Mouse (Mus musculus): Measurements from ENCODE around the gene Gtsf1. TPM values are rescaled to one million over a fixed set of nuclear protein-coding genes. Genes with fewer than 3 reads are reported as not detected.
A peak's percentile ranks its signal among the peaks of the same experiment; 100 is the strongest.

Gtsf1 gene
- polyA plus RNA-seq (2015; fragmentation: Nextera tagmentation; extraction: Ambion mirVana), result 0.64 TPM in 1 of 2 replicates, not detected in the other

DNA sequence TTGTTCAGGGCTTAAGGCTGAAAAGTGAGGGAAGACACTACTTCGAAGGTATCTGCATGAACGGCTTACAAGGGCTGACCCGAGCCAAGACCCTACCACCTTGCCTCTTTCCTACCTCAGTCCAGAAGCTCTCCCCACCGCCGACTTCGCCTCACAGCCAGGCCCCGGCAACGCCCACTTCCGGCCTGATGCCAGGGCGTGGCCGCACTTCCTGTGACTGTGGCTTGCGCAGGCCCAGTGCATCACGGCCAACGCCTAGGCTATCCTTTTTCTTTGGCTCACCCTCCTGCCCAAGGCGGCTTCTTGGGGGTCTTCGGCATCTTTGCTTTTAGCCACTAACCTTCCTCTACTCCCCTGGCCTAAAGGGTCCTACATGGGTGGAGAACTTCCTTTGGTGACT, at the start of gene Gtsf1:
TSS of gene Gtsf1 (minus strand) at position 230 of the 400 bp plus-strand sequence.
- no peak within 1 kb of the TSS for H3K9ac ChIP-seq (ENCODE audit: low read length)
- no peaks in the 10 kb centered on the region for H3K27me3 ChIP-seq (ENCODE audit: control insufficient read depth, insufficient read depth, low read depth, low read length)
- no peaks in the 10 kb centered on the region for H3K9me3 ChIP-seq (ENCODE audit: control insufficient read depth, low read length)
- no peak within 1 kb of the TSS for H3K4me2 ChIP-seq (ENCODE audit: low read depth, low read length)
- ATAC-seq (ENCODE audit: low read depth), result no peak
- 84% methylated on average over 16 of the region's 16 CpGs for WGBS
- no peak within 1 kb of the TSS for H3K27ac ChIP-seq (ENCODE audit: low read length)
- H3K4me3 ChIP-seq (ENCODE audit: low read length), result no peak within 1 kb of the TSS
- H3K4me1 ChIP-seq (replicated peaks; ENCODE audit: control insufficient read depth, insufficient read depth, low read length), result no peaks in the 10 kb centered on the region
- no peaks in the 10 kb centered on the region for H3K36me3 ChIP-seq (ENCODE audit: control insufficient read depth, insufficient read depth, low read length)

DNA sequence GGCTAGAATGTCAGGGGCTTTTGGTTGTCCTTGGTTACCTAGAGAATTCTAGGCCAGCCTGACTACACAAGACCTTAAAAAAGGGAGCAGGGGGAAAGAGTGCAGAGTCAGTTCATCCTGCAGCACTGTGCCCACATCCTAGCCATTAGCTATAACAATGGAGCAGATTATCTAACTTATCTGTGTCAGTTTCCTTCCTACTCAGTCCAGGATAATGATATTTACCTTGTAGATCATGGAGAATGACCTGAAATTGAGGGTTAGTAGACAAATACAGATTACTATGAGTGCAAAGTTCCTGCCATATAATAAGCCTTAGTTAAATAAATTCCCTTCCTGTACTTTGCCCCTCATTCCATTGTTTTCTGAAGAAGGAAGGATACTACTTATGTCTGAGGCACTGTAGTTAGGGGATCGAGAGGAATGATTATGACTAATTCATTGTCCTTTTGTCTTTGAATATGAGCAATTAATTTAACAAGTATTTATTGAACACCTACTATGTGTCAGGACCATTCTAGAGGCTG, 48.9 kb upstream of the Gtsf1 start:
- Histone ChIP-seq H3K36me3 (ENCODE audit: control insufficient read depth, insufficient read depth, low read length) (no peaks in the 10 kb centered on the region), H3K9me3 (ENCODE audit: control insufficient read depth, low read length) (no peaks in the 10 kb centered on the region), H3K4me1 (replicated peaks; ENCODE audit: control insufficient read depth, insufficient read depth, low read length) (no peaks in the 10 kb centered on the region), H3K27me3 (ENCODE audit: control insufficient read depth, insufficient read depth, low read depth, low read length) (no peaks in the 10 kb centered on the region), H3K4me2 (ENCODE audit: low read depth, low read length) (no peak overlapping the region), H3K27ac (ENCODE audit: low read length) (no peak overlapping the region), H3K9ac (ENCODE audit: low read length) (no peak overlapping the region), H3K4me3 (ENCODE audit: low read length) (no peak overlapping the region)
- no peak for ATAC-seq (ENCODE audit: low read depth)
- WGBS, result 31% methylated on average over 1 of the region's 1 CpGs

GRCm38 (mm10) chr15:103473769-103474168, 43.5 kb upstream of the Gtsf1 start:
- Histone ChIP-seq H3K9me3 (ENCODE audit: control insufficient read depth, low read length) (no peaks in the 10 kb centered on the region), H3K36me3 (ENCODE audit: control insufficient read depth, insufficient read depth, low read length) (no peaks in the 10 kb centered on the region)
- 82% methylated on average over 5 of the region's 5 CpGs for WGBS

DNA sequence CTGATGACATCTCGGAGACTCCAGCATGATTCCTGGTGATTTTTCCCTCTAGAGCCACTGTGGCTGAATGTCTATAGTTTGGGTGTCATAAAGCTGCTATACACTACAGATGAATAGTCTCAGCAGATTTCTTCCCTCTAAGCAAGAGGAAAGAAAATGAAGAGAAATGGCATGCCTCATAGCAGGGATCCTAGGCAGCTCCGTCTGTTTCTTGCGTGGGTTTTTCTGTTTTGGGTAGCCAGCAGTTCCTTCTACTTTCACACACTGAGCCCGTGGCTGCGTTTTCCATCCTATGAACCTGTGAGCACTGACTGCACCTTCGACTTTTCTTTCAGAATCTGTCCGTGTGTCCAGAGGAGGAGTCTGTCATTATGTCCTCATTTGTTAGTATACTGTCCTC, 42.9 kb upstream of the Gtsf1 start:
- Histone ChIP-seq H3K9me3 (ENCODE audit: control insufficient read depth, low read length) (no peaks in the 10 kb centered on the region), H3K4me3 (ENCODE audit: low read length) (no peak overlapping the region), H3K9ac (ENCODE audit: low read length) (no peak overlapping the region), H3K27ac (ENCODE audit: low read length) (no peak overlapping the region), H3K36me3 (ENCODE audit: control insufficient read depth, insufficient read depth, low read length) (no peaks in the 10 kb centered on the region), H3K27me3 (ENCODE audit: control insufficient read depth, insufficient read depth, low read depth, low read length) (no peaks in the 10 kb centered on the region), H3K4me1 (replicated peaks; ENCODE audit: control insufficient read depth, insufficient read depth, low read length) (no peaks in the 10 kb centered on the region), H3K4me2 (ENCODE audit: low read depth, low read length) (no peak overlapping the region)
- ATAC-seq (ENCODE audit: low read depth), result no peak
- WGBS, result 78% methylated on average over 7 of the region's 7 CpGs

More at GRCm38 (mm10) chr15:103473769-103474168, 43.5 kb upstream of the Gtsf1 start:
- Histone ChIP-seq H3K9ac (ENCODE audit: low read length) (no peak overlapping the region), H3K27ac (ENCODE audit: low read length) (no peak overlapping the region), H3K4me3 (ENCODE audit: low read length) (no peak overlapping the region), H3K4me1 (replicated peaks; ENCODE audit: control insufficient read depth, insufficient read depth, low read length) (no peaks in the 10 kb centered on the region), H3K27me3 (ENCODE audit: control insufficient read depth, insufficient read depth, low read depth, low read length) (no peaks in the 10 kb centered on the region), H3K4me2 (ENCODE audit: low read depth, low read length) (no peak overlapping the region)
- ATAC-seq (ENCODE audit: low read depth), result no peak

GRCm38 (mm10) chr15:103472265-103472664, 42.0 kb upstream of the Gtsf1 start:
- H3K27ac ChIP-seq (ENCODE audit: low read length), result no peak overlapping the region
- H3K36me3 ChIP-seq (ENCODE audit: control insufficient read depth, insufficient read depth, low read length), result no peaks in the 10 kb centered on the region
- no peak overlapping the region for H3K4me3 ChIP-seq (ENCODE audit: low read length)
- no peak overlapping the region for H3K4me2 ChIP-seq (ENCODE audit: low read depth, low read length)
- H3K9ac ChIP-seq (ENCODE audit: low read length), result no peak overlapping the region
- no peaks in the 10 kb centered on the region for H3K9me3 ChIP-seq (ENCODE audit: control insufficient read depth, low read length)
- ATAC-seq (ENCODE audit: low read depth), result no peak
- H3K4me1 ChIP-seq (replicated peaks; ENCODE audit: control insufficient read depth, insufficient read depth, low read length), result no peaks in the 10 kb centered on the region
- no peaks in the 10 kb centered on the region for H3K27me3 ChIP-seq (ENCODE audit: control insufficient read depth, insufficient read depth, low read depth, low read length)
- 75% methylated on average over 3 of the region's 3 CpGs for WGBS

DNA sequence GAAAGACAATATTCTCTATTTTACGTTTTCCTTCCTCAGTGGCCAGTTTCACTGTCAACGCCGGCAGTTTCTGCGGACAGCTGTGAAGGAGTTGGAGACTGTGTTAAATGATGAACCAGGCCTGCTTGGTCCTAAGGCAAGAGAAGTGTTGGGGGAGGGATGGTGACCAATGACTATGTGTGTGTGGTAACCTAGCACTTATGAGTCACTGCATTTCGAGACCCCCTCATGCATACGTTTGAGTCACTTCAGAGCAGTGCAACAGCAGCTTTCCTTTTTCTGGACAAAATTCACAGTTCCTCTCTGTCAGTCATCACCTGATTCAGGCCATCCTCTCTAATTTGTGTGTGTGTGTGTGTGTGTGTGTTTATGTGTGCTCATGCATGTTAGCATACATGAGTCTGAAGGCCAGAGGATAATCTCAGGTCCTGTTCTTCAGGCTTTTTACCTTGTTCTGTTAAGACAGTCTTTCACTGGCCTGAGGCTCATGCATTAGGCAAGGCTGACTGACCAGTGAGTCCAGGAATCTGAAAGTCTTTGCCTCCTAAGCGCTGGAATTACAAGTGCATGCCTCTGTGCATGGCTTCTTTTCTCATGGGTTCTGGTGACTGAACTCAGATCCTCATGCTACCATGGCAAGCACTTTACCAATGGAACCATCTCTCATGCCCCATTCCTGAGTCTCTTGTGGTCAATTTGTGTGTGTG, 41.4 kb upstream of the Gtsf1 start:
- Histone ChIP-seq H3K9ac (ENCODE audit: low read length) (no peak overlapping the region), H3K27ac (ENCODE audit: low read length) (no peak overlapping the region), H3K4me3 (ENCODE audit: low read length) (no peak overlapping the region), H3K27me3 (ENCODE audit: control insufficient read depth, insufficient read depth, low read depth, low read length) (no peaks in the 10 kb centered on the region), H3K4me1 (replicated peaks; ENCODE audit: control insufficient read depth, insufficient read depth, low read length) (no peaks in the 10 kb centered on the region), H3K4me2 (ENCODE audit: low read depth, low read length) (no peak overlapping the region), H3K9me3 (ENCODE audit: control insufficient read depth, low read length) (no peaks in the 10 kb centered on the region), H3K36me3 (ENCODE audit: control insufficient read depth, insufficient read depth, low read length) (no peaks in the 10 kb centered on the region)
- no peak for ATAC-seq (ENCODE audit: low read depth)
- 66% methylated on average over 7 of the region's 7 CpGs for WGBS

DNA sequence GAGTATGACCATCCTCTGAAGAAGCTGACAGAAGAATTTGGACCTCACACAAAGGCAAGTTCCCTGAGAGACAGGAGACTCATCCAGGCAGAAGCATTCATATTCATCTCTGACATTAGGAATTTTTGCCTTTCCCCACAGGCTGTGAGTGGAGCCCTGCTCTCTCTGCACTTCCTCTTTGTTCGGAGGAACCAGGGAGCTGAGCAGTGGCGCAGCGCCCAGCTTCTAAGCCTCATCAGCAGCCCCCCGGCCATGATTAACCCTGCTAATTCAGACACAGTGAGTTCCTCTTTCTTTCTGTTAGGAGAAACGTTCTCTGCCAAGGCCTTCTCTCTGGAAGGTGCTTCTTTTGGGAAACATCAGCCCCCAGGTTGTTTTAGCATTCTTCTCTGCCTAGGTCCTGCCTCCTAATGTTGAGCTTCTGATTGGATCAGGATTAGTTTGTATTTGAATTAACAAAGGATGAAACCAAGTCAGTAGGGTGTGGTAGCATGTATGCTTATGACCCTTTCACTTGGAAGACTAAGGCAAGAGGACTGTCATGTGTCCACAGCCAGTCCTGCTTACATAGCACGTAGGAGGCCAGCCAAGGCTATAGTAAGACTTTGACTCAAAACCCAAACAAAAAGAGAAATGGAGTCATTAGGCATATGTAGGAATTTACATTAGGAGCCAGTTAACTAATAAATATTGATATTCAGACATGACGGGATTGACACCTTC, 32.4 kb upstream of the Gtsf1 start:
- 54% methylated on average over 7 of the region's 7 CpGs for WGBS
- Histone ChIP-seq H3K9me3 (ENCODE audit: control insufficient read depth, low read length) (no peaks in the 10 kb centered on the region), H3K4me2 (ENCODE audit: low read depth, low read length) (no peak overlapping the region), H3K4me3 (ENCODE audit: low read length) (no peak overlapping the region), H3K9ac (ENCODE audit: low read length) (no peak overlapping the region), H3K27me3 (ENCODE audit: control insufficient read depth, insufficient read depth, low read depth, low read length) (no peaks in the 10 kb centered on the region), H3K4me1 (replicated peaks; ENCODE audit: control insufficient read depth, insufficient read depth, low read length) (no peaks in the 10 kb centered on the region), H3K27ac (ENCODE audit: low read length) (no peak overlapping the region), H3K36me3 (ENCODE audit: control insufficient read depth, insufficient read depth, low read length) (no peaks in the 10 kb centered on the region)
- ATAC-seq (ENCODE audit: low read depth), result peak; percentile 43; the same call in 1 of the 2 replicates

GRCm38 (mm10) chr15:103454449-103454848, 24.2 kb upstream of the Gtsf1 start:
- no peak overlapping the region for H3K4me2 ChIP-seq (ENCODE audit: low read depth, low read length)
- H3K4me1 ChIP-seq (replicated peaks; ENCODE audit: control insufficient read depth, insufficient read depth, low read length), result no peaks in the 10 kb centered on the region
- 73% methylated on average over 6 of the region's 6 CpGs for WGBS
- ATAC-seq (ENCODE audit: low read depth), result no peak
- H3K27ac ChIP-seq (ENCODE audit: low read length), result no peak overlapping the region
- no peak overlapping the region for H3K9ac ChIP-seq (ENCODE audit: low read length)
- no peaks in the 10 kb centered on the region for H3K36me3 ChIP-seq (ENCODE audit: control insufficient read depth, insufficient read depth, low read length)
- H3K9me3 ChIP-seq (ENCODE audit: control insufficient read depth, low read length), result no peaks in the 10 kb centered on the region
- no peaks in the 10 kb centered on the region for H3K27me3 ChIP-seq (ENCODE audit: control insufficient read depth, insufficient read depth, low read depth, low read length)
- H3K4me3 ChIP-seq (ENCODE audit: low read length), result no peak overlapping the region

- no peak within 1 kb of the TSS for H3K27ac ChIP-seq (ENCODE audit: low read length)
- H3K9ac ChIP-seq (ENCODE audit: low read length), result no peak within 1 kb of the TSS
- no peak within 1 kb of the TSS; the same call in 1 of the 2 replicates for H3K4me3 ChIP-seq (ENCODE audit: low read length)
- WGBS, result 80% methylated on average over 13 of the region's 13 CpGs
- no peaks in the 10 kb centered on the region for H3K27me3 ChIP-seq (ENCODE audit: control insufficient read depth, insufficient read depth, low read depth, low read length)
- H3K4me1 ChIP-seq (replicated peaks; ENCODE audit: control insufficient read depth, insufficient read depth, low read length), result no peaks in the 10 kb centered on the region
- H3K4me2 ChIP-seq (ENCODE audit: low read depth, low read length), result no peak within 1 kb of the TSS
- no peaks in the 10 kb centered on the region for H3K36me3 ChIP-seq (ENCODE audit: control insufficient read depth, insufficient read depth, low read length)
- H3K9me3 ChIP-seq (ENCODE audit: control insufficient read depth, low read length), result no peaks in the 10 kb centered on the region
- ATAC-seq (ENCODE audit: low read depth), result no peak; the same call in 1 of the 2 replicates
Observed at GRCm38 (mm10) chr15:103453551-103454218, 23.4 kb upstream of the Gtsf1 start, which contains the start of gene Nckap1l. TSS of gene Nckap1l (plus strand) at chr15:103453794.

Measured in lung, embryonic 16.5 days (tissue).